In the genomic region with DNA sequence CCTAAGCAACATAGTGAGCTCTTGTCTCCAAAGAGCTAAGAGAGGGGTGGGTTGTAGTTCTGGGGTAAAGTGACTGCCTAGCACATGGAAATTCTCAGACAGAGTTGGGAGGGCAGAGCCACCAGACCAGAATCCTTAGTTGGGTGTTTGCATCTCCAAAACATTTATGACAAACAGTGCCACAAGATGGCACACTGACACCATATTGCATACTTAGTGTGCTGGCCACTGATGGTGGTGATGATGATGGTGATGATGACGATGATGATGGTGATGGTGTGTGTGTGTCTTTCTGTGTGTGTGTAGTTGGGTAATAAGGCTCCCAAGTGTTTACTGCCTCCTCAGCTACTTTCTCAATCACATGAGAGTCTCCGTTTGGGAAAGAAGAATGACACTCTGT, we compare ENCODE assay signal across 10 mouse cellular contexts. TPM values are rescaled to one million over a fixed set of nuclear protein-coding genes. Genes with fewer than 3 reads are reported as not detected.
DNase-seq lines count a peak whose midpoint lies in the region; TF ChIP-seq lines count a peak whose summit lies in the region.
"Had no signal": no experiment of that assay in that cellular context is flagged by ENCODE, and none has a peak within 500 bp of the region (broad histone marks: within the 10 kb centered on the region; RNA-seq: fewer than 3 reads in every experiment).

No protein-coding gene starts in this region.

- no peak overlapping the region for H3K9ac ChIP-seq in heart, adult 2 months (ENCODE audit: low read depth, low read length)
- no peak overlapping the region for H3K9ac ChIP-seq in MEL (ENCODE audit: control insufficient read depth, low read depth, low read length, poor library complexity, severe bottlenecking)

- H3K4me1 ChIP-seq in heart, adult 2 months (ENCODE audit: control insufficient read depth, insufficient read depth, low read length), result peaks cover 12% of the 10 kb centered on the region
- H3K4me1 ChIP-seq in lung, adult 2 months (ENCODE audit: control insufficient read depth, insufficient read depth, low read length), result no peaks in the 10 kb centered on the region
- H3K4me1 ChIP-seq in MEL (ENCODE audit: control insufficient read depth in 1 of 2, insufficient read depth in 2 of 2, low read length in 2 of 2), result no peaks in the 10 kb centered on the region

- H3K27me3 ChIP-seq in heart, adult 2 months (ENCODE audit: control insufficient read depth, insufficient read depth, low read length), result no peaks in the 10 kb centered on the region; the same call in 1 of the 2 replicates
- H3K27me3 ChIP-seq in MEL (ENCODE audit: control insufficient read depth in 1 of 2, insufficient read depth in 2 of 2, low read length in 2 of 2), result no peaks in the 10 kb centered on the region

- H3K27ac ChIP-seq in heart, adult 2 months, result no peak overlapping the region
- H3K27ac ChIP-seq in MEL (ENCODE audit: control insufficient read depth, low read depth, low read length), result no peak overlapping the region

- H3K4me3 ChIP-seq in heart, adult 2 months, result no peak overlapping the region
- H3K4me3 ChIP-seq in lung, adult 2 months (replicated peaks; ENCODE audit: extremely low read depth, low read depth, low read length), result no peak overlapping the region
- H3K4me3 ChIP-seq in MEL (ENCODE audit: control insufficient read depth in 1 of 2, insufficient read depth in 1 of 2, low read depth in 2 of 2, low read length in 2 of 2), result no peak overlapping the region

- peak; percentile 47 for TF ChIP-seq CTCF in heart, adult 2 months (IDR thresholded peaks at IDR 0.05)
- TF ChIP-seq CTCF in lung, adult 2 months (IDR thresholded peaks at IDR 0.05; ENCODE audit: insufficient read depth, low read length), result 0 out of 2 replicates have a peak, but pooled peaks have one; percentile 1
- TF ChIP-seq CTCF in MEL (IDR thresholded peaks at IDR 0.05 in 2 of 3, conservative IDR thresholded peaks at IDR 0.05 in 1 of 3; ENCODE audit: control insufficient read depth in 1 of 3, insufficient read depth in 1 of 3, low read depth in 2 of 3, low read length in 3 of 3, poor library complexity in 1 of 3, severe bottlenecking in 1 of 3), result peak in 1 of 3 experiments; percentile 32; a peak in 2 of 6 replicates

- TF ChIP-seq RAD21 in MEL (IDR thresholded peaks at IDR 0.05; ENCODE audit: low read depth, low read length), result peak; percentile 19

- no peak for TF ChIP-seq POLR2A in heart, adult 2 months (IDR thresholded peaks at IDR 0.05; ENCODE audit: insufficient read depth, low read depth, low read length)
- no peak for TF ChIP-seq POLR2A in lung, adult 2 months (IDR thresholded peaks at IDR 0.05; ENCODE audit: borderline replicate concordance, extremely low read depth, low read depth, low read length)
- no peak for TF ChIP-seq POLR2A in MEL (IDR thresholded peaks at IDR 0.05; ENCODE audit: control insufficient read depth in 1 of 2, insufficient read depth in 1 of 2, low read depth in 1 of 2, low read length in 2 of 2, poor library complexity in 1 of 2)

- TF ChIP-seq EP300 in heart, adult 2 months (IDR thresholded peaks at IDR 0.05; ENCODE audit: insufficient read depth, low read depth, low read length), result no peak
- TF ChIP-seq EP300 in MEL (IDR thresholded peaks at IDR 0.05; ENCODE audit: low read depth in 1 of 2, low read length in 2 of 2), result no peak

- no peak for DNase-seq in heart, adult 2 months
- no peak for DNase-seq in heart, postnatal 25 days (ENCODE audit: low spot score)
- DNase-seq in lung, adult 2 months, result no peak
- DNase-seq in lung, postnatal 25 days (ENCODE audit: low spot score), result no peak
- no peak for DNase-seq in MEL (ENCODE audit: low read depth, low spot score)
- DNase-seq in embryo, embryonic 10.5 days (ENCODE audit: low spot score), result peak; percentile 27
- no peak for DNase-seq in thymus, adult 18-20 months
- DNase-seq: adrenal gland, postnatal 36 days; right cerebral cortex, postnatal 4 days; thymus, adult 2 months had no signal

- H3K79me2 ChIP-seq in heart, adult 2 months (replicated peaks; ENCODE audit: control insufficient read depth, insufficient read depth, low read length), result no peaks in the 10 kb centered on the region
- no peaks in the 10 kb centered on the region for H3K79me2 ChIP-seq in MEL (ENCODE audit: control insufficient read depth, insufficient read depth, low read length, poor library complexity)

- WGBS in heart, adult 2 months, result 66% methylated on average over 2 of the region's 2 CpGs
- WGBS in lung, adult 2 months, result 57% methylated on average over 2 of the region's 2 CpGs

- intact Hi-C loops in heart, adult 2 months (cut with DNase I), result no loop called here
- intact Hi-C loops in heart, postnatal 25 days (cut with DNase I), result no loop called here

- no peaks in the 10 kb centered on the region for H3K9me3 ChIP-seq in MEL (replicated peaks; ENCODE audit: insufficient read depth, low read length)

- H3K36me3 ChIP-seq in heart, adult 2 months (ENCODE audit: control insufficient read depth, insufficient read depth, low read length), result peaks cover 3% of the 10 kb centered on the region; the same call in 1 of the 2 replicates
- H3K36me3 ChIP-seq in MEL (ENCODE audit: control insufficient read depth in 1 of 2, insufficient read depth in 2 of 2, low read length in 2 of 2), result no peaks in the 10 kb centered on the region

TF ChIP-seq in MEL, 35 proteins besides CTCF, POLR2A, EP300 and RAD21:
- no peak for TF ChIP-seq MYC (IDR thresholded peaks at IDR 0.05; ENCODE audit: low read depth, low read length)
- TF ChIP-seq SMC3 (IDR thresholded peaks at IDR 0.05; ENCODE audit: low read depth, low read length), result 0 out of 2 replicates have a peak, but pooled peaks have one; percentile 14

RNA-seq across cellular contexts. Expression of a gene that starts 54.0 kb away (rescaled TPM):
- under 1 TPM; 0.29 to 0.61 TPM for total RNA-seq in heart, adult 2 months (2021)
- polyA plus RNA-seq in heart, adult 2 months (2012; rRNA removed), result 0.16 and 0.35 TPM in 2 replicates
- total RNA-seq in heart, postnatal 25 days (2021), result 1 to 10 TPM in 1 of 2 experiments, under 1 TPM in 1; 0.36 to 1.2 TPM
- polyA plus RNA-seq in lung, adult 2 months (2012; rRNA removed), result 0.04 and 0.05 TPM in 2 replicates
- not detected in 2 replicates for total RNA-seq in MEL (2012; rRNA removed)
- not detected for polyA plus RNA-seq in MEL (2012; ENCODE audit: insufficient read depth in 1 of 2, insufficient read length in 2 of 2, low read depth in 1 of 2, low replicate concordance in 2 of 2, missing spikeins in 1 of 2)
